Mouse (Mus musculus) layer of hippocampus, postnatal 36 days (tissue): ENCODE measurements around the gene Lrch3. TPM values are rescaled to one million over a fixed set of nuclear protein-coding genes. Genes with fewer than 3 reads are reported as not detected.
"Not testable (repeated sequence)": the region's sequence is repeated elsewhere in the genome, so short reads cannot be mapped to it uniquely, and the experiment has no call there.

Experiments used
- DNase-seq, 2 experiments: peaks; one replicate each; pipeline ENCODE4 v3.0.0; 2022
- total RNA-seq, 2 experiments: library from RNA; stranded (reverse); gene quantifications; 2 replicates each; pipeline ENCODE4 v1.2.3; 2021

Lrch3 gene
- total RNA-seq, 2 experiments from 2014 or later: 43.8 to 47.4 TPM

- no peak for DNase-seq
Observed at GRCm38 (mm10) chr16:32915292-32916068, 1.6 kb downstream of the Lrch3 start.

DNA sequence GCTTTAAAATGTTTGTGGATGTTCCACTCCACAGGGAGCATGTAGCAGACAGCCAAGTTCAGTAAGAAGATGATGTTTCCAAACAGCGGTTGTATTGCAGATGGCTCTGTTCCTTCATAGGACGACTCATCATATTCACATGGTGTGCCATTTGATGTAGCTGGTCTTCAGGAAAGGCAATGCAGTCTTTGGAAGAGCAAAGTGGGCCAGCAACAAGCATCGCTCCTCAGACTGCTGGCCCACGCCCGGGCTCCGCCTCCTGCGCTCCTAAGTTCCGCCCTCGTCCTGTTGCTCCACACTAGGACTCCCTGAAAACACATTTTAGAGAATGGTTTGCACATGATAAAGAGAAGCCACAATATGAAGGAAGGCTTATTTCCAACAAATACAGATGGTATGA lies 12.7 kb downstream of the Lrch3 start:
- not testable (repeated sequence) for DNase-seq

DNA sequence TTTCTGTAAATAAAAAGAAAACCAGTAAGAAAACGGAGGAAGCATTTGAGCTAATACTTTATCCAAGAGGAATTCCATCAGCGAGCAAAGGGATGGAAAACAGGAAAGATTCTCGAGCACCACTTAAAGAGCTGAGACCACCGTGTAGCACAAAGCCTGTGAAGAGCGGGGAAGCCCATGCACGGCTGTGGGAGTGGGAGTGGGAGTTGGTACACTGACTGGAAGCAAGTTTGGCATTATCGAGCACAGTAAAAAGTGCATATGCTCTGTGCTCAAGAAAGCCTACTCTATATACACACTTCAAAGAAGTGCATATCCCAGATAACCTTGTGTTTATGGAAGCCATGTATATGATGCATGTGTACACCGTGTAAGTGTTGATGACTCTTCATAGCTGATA lies 13.1 kb downstream of the Lrch3 start:
- no peak for DNase-seq

GRCm38 (mm10) chr16:32929918-32930317 lies 16.0 kb downstream of the Lrch3 start:
- DNase-seq: no peak

- DNase-seq: no peak
Observed at GRCm38 (mm10) chr16:32934470-32934869, 20.6 kb downstream of the Lrch3 start.

GRCm38 (mm10) chr16:32935088-32935487 lies 21.2 kb downstream of the Lrch3 start:
- DNase-seq: no peak

DNA sequence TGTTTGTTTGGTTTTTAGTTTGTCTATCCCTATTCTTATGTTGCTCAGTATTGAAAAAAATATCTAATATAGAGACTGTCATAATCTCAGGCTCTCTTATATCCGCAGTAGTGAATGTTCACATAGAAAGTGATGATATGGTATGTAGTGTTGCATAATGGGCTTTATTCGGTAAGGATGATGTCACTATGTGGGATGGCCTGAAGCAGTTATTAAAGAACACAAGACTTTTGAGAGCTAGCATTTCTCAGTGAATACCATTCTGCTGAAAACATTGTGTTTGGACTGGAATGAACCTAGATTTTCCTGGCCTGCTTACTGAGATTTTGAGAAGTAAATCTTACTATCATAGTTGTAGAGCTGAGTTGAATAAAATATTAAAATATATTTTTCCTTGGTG lies 23.5 kb downstream of the Lrch3 start:
- no peak for DNase-seq

DNA sequence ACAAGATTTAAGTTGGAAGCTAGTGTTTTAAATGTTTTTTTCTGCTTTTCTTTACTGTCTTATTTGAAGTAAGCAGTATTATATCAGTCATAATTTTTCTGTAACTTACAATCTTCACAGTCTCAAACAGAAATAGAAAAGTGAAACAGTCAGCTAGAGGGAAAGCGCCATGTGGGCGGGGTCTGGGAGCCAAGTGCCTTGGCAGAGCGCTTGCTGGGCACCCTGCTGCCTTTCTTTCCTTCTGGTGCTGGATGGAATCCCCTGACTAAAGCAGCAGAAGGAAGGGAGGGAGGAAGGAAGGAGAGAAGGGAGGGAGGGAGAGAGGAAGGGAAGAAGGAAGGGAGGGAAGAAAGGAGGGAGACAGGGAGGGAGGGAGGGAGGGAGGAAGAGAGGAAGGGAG lies 25.4 kb downstream of the Lrch3 start:
- DNase-seq: peak; percentile 21 to 38

DNA sequence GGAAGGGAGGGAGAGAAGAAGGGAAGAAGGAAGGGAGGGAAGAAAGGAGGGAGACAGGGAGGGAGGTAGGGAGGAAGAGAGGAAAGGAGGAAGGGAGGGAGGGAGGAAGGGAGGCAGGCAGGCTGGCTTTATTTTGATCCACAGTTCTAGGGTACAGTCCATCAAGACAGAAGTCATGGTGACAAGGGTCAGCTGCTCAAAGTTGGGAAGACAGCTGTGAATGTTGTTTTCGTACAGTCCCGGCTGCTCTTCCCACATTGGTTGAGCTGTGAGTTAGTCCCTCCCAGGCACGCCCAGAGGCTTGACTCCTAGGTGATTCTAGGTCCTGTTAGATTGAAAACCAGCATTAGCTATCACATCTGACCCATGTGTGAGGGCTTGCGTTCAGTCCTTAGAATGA lies 25.8 kb downstream of the Lrch3 start:
- DNase-seq: not testable (repeated sequence)

- DNase-seq: not testable (repeated sequence)
Observed at GRCm38 (mm10) chr16:32941226-32941625, 27.3 kb downstream of the Lrch3 start.

- no peak for DNase-seq
Observed at GRCm38 (mm10) chr16:32942694-32943093, 28.8 kb downstream of the Lrch3 start.

DNA sequence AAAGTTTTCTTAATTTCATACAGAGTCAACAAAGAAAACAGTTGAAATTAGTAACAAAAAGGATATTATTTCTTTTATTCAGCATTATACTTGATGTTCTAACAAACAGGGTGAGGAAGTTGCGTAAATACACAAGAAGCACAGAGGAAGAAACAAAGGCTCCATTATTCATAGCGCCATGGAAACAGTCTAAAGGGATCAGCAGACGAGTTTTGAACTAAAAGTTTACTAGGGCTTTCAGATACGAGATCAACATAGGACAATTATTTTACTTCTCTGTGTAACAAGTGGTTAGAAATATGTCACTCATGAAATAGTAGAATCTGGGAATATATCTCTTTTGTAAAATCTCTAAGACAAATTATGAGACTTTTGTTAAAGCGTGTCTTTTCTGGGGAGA lies 31.5 kb downstream of the Lrch3 start:
- DNase-seq: no peak

DNA sequence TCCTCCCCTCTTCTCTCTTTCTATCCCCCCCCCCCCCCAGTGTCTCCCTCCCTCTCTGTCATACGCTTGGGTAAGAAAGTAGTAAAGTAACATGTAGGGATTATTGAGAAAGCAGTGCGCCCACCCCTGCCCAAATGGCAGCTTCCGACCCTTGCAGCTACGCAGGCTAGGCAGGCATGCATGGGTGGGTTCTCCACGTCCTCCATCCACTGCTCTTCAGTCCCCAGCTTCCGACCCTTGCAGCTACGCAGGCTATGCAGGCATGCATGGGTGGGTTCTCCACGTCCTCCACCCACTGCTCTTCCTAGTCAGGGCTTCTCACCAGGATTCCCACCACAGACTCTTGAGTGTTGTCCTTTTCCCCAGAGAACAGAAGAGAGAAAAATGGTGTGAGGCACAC lies 34.1 kb downstream of the Lrch3 start:
- no peak for DNase-seq

DNA sequence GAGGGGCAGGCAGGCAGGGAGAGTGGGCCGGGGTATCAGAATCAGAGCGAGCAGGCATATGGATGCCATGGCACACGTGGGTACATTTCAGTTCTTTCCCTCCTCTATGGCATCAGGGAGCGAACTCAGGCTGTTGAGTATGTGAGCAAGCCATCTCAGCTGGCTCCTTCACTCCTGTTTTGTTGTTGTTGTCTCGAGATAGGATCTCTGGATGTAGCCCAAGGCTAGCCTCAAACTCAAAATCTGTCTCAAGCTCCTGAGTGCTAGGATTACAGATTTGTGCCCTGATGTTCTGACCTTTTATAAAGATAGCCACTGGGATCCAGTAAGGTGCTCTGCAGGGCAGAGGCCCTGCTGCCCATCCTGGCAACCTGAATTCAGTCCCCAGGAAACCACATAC lies 34.8 kb downstream of the Lrch3 start:
- DNase-seq: no peak

DNA sequence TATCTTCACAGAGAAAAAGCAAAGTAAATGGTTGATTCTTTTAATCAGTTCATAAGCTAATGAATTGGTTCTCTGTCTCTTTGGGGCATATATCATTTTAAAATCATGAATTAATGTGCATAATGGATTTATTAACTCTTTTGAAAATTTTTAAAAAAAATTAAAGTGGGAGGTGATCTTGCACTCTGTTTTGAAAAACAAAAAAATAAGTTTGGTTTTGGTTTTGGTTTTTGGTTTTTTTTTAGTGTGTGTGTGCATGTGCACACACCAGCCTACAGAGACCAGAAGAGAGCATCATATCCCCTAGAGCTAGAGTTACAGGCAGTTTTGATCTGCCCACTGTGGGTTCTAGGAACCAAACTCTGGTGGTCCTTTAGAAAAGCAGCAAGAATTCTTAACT lies 35.4 kb downstream of the Lrch3 start:
- no peak for DNase-seq

GRCm38 (mm10) chr16:32951074-32951473 lies 37.2 kb downstream of the Lrch3 start:
- DNase-seq: no peak

- no peak for DNase-seq
Observed at GRCm38 (mm10) chr16:32953806-32954205, 39.9 kb downstream of the Lrch3 start.

DNA sequence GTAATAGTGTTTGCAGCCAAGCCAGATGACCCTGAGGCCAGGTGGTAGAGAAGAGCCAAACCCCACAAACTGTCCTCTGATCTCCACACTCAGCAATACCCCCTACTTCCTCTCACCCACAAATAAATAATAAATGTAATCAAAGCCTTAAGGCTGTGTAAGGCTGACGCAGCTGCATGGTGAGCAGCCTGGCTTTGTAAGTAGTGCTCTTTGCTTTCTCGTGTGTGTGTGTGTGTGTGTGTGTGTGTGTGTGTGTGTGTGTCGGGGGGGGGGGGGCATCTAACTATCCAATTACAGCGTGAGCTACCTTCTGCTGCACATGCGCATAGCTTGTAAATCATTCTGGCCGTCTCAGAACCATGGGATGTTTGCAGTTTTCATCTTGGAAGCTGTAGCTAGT lies 40.4 kb downstream of the Lrch3 start:
- DNase-seq: no peak

DNA sequence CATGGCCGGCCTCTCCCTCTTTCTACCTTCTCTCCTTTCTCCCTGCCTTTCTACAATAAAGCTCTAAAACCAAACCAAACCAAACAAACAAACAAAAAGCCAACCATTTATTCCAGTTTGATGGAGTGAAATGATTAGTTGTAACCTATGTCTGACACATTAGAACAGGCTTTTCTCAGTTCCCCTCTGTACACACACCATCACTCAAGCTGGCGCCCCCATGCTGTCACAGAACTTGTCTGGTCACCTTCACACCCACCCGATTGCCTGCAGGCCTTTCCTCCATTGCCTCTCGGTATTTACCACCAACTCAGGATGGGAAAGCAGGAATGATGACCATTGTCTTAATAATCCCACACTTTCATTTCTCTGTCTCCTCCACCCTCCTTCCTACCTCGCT lies 43.0 kb downstream of the Lrch3 start:
- no peak for DNase-seq

GRCm38 (mm10) chr16:32972535-32972934 lies 58.6 kb downstream of the Lrch3 start:
- DNase-seq: no peak

DNA sequence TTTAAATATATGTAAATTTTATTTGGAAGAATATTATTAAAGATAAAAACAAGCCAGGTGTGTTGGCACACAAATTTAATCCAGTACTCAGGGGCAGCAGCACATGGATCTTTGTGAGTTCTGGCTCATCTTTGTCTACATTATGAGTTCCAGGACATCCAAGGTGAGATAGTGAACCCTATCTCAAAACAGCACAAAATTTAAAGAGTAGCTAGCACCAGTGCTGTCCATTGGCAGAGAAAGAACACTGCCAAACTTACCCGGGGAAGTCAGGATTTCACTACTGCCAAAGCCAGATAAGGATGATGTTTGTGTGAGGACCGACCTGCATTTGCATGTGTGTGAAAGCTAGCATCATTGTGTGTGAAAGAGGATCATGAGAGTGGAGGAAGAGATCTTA lies 59.1 kb downstream of the Lrch3 start:
- DNase-seq: no peak

DNA sequence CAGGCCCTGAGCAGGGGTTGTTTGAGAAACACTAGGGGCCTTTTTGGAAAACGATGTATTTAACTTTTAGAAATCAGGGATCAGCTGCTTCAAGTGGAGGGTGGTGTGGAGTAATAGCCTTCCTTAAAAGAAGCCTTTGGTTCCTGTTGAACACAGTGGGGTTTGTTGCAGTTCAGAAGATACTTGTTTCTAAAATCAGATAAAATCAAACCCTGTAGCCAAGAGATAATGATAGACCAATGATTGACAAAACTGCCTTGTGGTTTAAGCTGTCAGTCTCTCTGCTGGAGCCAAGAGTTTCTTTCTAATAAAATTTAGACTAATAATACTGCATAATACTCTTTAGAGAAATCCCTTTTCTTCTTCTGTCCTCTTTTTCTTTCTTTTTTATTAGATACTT lies 66.3 kb downstream of the Lrch3 start:
- DNase-seq: no peak

- no peak for DNase-seq
Observed at GRCm38 (mm10) chr16:32981405-32981804, 67.5 kb downstream of the Lrch3 start.

DNA sequence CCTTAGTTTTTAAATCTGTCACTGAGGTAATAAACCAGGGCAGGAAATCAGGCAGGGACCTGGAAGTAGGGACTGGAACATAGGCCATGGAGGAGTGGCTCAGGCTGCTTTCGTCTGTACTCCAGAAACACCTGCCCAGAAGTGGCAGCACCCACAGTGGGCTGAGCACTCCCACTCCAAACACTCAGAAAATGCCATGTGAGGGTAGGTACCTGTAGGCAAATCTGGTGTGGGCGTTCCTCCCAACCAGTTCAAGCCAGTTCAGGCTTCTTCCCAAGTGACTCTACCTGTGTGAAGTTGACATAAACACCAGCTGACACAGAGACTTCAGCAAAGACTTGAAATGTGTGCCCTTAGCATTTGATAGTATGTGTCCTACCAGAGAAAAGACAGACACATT lies 70.7 kb downstream of the Lrch3 start:
- DNase-seq: no peak

GRCm38 (mm10) chr16:32992158-32992557 lies 78.3 kb downstream of the Lrch3 start:
- DNase-seq: no peak
